Mouse (Mus musculus) cerebellum, adult 9-10 months (tissue): ENCODE results near the gene Lmnb2.

Source experiments
- DNase-seq: peaks from one replicate; pipeline ENCODE4 v3.0.0; 2022

The Lmnb2 gene

DNA sequence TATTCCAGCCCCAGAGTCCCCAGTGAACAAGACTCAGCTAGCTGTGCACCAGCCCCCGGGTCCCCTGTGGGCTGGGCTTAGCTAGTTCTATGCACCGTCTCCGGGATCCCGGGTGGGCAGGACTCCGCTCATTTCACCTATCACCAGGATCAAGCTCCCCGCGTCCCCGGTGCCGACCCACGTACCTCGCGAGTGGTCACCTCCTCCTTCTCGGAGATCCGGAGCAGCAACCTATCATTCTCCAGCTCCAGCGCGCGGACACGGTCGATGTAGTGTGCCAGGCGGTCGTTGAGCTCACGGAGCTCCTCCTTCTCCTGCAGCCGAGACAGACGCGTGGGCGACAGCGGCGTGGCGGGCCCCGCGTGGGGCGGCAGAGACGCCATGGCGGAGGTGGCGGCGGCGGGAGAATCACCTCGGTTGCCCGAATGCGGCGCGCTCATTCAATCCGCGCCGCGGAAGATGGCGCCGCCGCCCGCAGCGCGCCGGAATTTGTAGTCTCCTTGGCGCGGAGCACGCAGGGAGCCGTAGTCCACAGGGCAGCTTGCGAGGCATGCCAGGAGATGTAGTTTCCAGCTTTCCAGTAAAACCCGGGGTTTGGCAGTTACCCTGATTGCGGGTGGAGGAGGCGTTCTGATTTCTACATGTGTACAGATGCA lies at the start of gene Lmnb2:
Gene Lmnb2, minus strand, starts transcription at position 467 of the 656 bp plus-strand sequence.
- peak; percentile 89 for DNase-seq

DNA sequence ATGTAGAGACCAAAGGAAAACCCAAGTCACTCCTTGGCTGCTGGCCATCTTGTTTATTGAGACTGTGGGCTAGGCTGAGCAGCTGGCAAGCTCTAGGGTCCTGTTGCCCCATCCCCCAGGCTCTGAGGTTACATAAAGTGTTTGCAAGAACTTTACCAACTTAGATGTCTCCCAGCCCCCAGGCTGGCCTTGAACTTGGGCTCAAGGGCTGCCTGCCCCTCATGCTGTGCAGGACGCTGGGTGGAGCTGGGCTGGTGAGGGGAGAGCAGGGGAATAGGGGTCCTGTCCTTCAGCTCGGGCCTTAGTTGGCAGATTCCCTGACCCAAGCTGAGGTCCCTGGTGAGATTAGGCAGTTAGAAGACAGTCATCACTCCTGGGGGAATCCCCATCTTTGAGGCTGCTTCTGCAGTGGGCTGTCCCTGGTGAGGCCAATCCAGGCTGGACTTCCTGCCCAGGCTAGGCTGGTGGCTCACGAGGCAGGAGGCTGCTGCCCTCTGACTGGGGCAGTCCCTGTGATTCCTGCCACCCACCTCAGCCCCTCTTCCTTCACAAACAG lies 49.1 kb upstream of the Lmnb2 start:
- DNase-seq: no peak

DNA sequence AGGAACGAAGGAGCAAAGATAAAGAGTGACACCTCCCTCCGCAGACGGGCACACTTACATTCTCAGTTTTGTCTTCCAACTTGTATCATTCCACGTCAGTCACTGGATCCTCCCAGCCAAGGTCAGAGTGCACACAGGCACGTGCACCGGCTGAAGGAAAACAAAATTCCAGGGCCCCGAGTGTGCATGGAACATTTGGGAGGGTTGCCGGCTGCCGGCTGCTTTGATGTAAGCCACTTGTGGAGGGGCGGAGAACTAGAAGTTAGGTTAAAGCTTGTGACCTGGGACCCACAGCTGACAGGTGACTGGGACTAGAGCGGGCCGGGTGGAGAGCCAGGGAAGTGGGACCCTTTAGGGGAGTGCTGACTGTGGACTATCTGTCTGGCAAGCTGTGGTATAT lies 48.3 kb upstream of the Lmnb2 start:
- no peak for DNase-seq

DNA sequence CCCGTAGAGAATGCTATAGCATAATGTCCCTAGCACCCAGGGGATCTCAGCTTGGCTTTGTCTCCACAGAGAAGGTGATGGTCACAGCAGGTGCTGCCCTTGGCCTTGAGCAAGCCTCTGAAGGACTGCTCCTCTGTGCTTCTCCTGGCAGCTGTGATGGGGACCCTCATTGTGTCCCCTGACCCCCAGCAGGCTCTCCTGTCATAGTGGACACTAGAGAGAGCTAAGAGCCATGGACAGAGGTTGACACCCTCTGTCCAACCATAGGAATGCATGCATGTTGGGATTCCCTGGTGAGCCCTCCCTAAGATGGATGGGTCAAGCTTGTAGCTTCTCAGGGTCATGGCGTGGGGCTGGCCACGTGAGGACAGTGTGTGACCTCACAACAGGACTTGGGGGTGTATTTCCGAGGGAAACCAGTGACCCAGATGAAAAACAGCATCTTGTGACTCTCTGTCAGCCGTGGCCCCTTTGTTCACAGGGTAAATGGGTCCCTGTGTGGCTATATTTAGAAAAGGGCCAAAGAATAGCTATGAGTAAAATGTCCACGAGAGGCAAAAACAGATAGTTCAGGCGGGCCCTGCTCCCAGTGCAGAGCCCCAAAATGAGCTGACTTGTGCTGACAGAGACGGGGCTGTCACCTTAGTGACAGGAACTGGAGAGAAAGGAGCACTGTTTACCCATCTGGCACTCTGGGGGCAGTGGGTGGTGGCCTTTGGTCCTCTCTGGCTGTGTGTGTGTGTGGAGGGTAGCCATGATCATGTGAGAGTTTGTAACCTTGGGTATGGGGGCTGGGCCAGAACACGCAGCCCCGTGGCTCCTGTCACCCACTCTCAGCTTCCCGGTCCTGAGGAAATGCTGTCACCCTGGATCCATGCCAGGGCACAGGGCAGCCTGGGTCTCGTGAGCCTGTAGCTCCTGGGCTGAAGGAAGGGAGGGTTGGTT lies 45.3 kb upstream of the Lmnb2 start:
- DNase-seq: no peak

DNA sequence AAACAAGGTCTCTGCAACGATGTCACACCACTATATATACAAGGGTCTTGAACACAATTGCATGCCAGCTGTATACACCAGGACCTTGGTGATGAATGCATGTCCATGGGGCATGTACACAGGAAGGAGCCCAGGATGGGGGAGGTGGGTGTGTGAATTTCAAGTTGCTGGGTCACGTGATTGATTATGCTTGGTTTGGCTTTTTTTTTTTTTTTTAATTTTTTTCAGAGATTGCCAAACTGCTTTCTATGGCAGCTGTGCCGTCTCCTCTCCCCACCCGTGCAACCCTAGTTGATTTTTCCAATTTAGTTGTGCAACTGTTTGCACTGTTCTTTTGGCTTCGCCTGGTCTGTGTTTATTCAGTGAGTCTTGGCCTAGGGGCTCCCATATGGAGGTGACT lies 44.5 kb upstream of the Lmnb2 start:
- no peak for DNase-seq

DNA sequence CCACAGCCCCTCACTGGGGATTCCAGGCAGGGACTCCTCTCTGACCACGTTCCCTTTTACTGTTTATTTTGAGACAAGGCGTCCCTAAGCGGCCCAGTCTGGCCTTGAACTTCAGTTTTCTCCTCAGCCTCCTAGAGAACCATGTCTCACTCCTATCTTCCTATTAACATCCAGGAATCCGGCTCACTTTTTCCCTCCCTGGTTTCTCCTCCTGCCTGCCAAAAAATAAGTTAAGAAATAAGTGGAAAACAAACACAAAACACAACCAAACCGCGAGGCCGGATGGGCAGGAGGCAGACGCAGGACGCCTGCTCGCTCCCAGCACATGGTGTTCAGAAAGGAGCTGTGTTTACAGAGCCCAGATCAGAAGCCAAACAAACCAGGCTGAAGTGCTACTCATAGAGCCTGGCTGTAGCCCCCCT lies 44.0 kb upstream of the Lmnb2 start:
- no peak for DNase-seq

DNA sequence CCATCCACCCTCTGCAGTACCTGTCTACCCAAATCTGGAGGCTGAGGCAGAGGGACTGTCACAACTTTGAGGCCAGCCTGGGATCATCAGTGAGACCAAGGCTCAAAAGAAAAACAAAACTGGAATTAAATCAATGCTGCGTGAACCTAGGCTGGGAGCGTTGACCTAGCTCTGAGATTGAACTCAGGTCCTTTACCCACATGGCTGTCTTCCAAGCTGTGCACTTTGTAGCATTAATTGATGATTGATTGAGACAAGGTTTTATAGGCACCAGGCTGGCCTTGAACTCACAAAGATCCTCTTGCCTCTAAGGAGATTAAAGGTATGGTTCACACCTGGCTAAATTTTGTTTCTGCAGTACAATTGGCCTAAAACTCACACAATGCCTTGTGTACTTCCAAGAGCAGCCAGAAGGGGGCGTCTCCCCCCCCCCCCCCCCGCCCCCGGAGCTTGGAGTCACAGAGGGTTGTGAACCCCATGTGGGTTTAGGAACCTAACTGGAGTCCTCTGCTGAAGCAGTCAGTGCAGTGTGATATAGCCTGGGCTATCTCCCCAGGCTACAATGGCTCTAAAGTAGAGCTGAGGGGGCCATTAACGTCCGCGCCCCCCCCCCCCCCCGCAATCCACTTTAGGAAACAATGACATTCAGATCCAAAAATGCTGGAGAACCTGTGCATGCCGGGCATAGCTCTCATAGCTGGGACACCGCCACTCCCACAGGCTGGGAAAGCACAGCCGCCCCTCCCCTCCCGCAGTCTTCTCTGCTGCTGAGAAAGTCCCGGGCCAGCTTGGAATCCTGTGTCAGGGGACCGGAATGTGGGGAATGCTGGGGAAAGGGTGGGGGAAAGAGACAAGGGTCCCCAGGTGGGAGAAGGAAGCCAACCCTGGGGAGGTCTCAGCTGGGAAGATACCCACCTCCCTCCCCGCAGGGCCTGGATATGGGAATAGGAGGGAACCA lies 42.8 kb upstream of the Lmnb2 start:
- no peak for DNase-seq

DNA sequence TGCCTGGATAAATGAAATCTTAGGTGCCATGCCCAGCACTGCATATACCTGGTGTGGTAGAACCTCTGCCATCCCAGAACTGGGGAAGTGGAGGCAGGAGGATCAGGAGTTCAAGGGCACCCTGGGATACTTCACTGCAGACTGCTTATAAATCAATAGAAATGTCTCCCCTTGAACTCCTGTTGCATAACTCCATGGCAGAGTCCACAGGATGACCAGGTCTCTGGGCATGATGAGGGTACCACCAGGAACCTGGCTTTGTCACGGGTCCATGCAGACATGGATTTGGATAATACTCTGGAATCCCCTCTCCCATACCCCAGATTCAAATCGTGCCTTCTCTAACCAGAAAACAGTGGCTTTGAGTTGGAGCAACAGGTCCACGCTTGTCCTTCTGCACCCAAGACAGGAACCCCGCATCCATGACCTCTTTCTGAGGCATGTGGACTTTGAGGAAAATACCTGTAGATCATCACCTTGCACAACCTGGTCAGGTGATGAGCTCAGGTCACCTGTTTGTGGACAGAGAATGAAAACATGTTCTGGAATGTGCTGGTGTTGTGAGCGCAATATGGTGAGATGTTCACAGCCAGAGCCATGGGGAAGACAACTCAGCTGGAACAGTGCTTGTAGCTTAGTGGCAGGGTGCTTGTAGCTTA lies 41.1 kb upstream of the Lmnb2 start:
- no peak for DNase-seq

DNA sequence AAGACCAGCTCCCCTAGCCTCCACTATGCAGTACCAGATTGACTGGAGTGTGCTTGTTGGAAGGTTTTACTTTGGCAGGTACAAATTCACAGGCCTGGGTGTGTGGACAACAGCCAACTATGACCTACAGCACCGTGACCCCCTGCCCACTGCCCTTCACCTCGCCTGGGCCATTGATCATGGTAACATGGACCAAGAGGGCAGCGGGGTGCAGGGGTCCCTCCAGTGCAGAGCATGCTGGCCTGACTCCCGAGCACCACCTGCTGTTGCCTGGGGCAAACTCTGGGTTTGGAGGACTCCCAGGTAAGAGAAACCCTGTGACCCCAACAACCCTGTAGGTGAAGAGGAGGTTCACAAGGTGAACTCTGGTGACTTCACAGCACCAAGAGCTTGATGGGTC lies 39.7 kb upstream of the Lmnb2 start:
- DNase-seq: no peak

DNA sequence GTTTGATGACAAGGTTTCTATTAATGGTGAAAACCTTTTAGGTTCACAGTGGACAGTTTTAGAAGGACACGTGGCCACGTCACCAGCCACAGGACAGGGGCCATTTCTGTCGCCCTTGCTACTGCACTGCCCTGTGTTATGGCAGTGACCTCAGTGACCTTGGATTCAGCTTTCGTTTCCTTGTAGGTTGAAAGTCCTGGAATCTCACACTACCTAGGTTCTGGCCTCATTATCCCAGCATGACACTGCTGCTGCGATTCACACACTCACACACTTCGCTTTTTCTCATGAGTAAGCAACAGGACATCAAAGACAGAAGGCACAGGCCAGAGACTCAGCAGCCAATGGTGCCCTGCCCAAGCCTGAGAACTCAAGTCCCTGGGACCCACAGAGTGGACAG lies 38.9 kb upstream of the Lmnb2 start:
- DNase-seq: no peak

DNA sequence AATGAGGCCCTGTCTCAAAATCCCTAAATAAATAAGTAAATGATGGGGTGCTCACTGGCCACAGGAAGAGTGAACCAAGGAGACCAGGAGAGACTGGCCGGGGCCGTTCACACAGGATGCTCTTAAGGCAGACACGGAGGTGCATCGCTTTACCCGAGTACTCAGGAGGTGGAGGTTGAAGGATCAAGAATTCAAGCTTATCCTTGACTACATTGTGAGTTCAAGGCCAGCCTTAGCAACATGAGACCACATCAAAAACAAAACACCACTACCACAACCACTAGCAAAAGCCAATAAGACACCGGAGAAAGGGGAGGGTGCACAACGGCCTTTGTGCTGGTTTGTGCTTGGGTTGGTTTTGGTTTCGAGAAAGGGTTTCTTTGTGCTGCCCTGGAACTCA lies 38.3 kb upstream of the Lmnb2 start:
- DNase-seq: no peak

DNA sequence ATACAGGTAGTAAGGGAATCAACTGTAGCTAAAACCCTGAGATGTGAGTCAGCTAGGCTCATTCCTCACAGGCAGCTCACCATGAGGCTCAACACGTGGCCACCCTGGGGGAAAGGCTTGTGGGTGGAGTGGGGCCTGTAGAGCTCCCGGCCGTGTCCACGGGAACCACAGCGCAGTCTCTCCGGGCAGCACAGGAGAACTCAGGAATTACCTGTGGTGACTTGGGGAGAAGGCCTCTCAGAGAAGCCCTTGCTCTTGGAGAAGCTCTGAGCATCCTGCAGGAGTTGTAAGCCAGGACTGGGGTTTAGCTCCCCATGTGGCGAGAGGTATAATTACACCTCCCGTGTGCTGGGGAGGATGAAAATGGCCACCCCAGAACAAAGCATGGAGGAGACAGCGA lies 37.5 kb upstream of the Lmnb2 start:
- peak; percentile 79 for DNase-seq

DNA sequence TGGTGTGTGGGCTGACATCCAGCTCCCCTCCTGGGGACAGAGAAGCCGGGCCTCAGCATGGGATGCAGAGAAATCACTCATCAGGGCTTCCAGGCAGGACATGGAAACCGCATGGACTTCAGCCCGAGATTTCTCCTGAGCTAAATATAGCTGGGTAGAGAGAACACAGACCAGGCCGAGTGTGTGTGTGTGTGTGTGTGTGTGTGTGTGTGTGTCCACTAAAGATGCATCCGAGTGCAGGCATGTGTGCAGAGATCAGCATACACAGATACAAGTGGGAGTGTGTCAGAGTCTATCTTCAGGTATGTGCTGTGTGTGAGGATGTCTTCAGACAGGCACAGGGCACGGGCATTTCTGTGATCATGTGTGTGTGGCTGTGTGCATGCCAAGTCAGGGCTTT lies 36.8 kb upstream of the Lmnb2 start:
- DNase-seq: no peak

DNA sequence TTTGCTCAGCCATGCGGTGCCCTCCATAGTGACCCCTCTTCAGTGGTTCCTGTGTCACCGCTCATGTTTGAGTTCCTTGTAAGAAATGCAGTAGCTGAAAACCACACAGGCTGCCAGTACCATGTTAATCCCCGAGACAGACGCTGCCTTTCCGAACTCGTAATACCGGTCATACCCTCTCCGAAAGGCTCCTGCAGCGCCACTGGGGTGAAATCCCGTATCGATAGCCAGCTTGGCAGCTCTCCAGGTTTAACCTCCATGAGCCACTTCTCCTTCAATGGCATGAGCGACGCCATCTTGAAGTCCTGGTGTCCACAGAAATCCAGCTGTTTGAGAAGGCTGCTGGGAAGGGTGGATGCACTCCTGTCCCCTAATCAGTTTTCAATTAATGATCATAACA lies 36.4 kb upstream of the Lmnb2 start:
- DNase-seq: no peak

DNA sequence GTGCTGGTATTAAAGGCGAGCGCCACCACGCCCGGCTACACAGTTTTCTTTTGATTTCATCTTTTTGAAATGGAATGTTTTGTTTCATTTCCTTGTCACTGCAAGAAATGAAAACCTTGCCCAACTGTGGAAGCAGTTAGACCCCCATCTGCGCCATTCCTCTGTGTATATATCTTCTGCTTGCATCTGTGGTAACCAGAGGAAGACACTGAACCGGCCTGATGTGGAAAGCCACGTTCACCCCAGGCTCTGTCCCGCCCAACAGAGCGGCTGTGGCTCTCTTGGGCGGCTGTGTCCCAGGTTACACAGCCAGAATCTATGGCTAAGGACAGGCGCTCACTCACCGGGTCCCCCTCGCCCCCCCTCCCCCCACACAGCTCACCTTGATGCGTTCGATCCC lies 34.4 kb upstream of the Lmnb2 start:
- no peak for DNase-seq

DNA sequence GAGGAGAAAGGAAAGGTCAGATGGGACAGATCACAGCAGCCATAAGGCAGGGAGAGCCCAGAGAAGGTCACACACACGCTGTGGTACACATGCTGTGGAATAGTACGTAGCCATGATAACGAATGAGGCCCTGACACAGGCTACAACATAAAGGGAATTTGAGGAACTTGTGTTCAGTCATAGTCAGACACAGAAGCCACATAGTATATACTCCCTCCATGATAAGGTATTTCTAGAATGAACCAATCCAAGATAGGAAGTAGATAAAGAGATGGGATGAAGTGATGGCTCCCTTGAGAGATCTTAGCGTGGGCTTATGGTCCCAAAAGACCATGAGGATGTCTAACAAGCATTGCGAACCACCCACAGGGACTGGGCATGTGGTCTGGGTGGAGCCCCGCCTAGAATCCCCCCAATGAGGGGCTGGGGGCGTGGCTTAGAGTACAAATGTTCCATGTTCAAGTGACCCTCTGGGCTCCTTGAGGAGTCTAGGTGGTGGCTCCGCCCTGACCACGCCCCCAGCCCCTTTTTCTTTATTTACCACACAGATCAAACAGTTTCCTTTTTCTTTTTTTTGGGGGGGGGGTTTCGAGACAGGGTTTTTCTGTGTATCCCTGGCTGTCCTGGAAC lies 33.8 kb upstream of the Lmnb2 start:
- DNase-seq: no peak

DNA sequence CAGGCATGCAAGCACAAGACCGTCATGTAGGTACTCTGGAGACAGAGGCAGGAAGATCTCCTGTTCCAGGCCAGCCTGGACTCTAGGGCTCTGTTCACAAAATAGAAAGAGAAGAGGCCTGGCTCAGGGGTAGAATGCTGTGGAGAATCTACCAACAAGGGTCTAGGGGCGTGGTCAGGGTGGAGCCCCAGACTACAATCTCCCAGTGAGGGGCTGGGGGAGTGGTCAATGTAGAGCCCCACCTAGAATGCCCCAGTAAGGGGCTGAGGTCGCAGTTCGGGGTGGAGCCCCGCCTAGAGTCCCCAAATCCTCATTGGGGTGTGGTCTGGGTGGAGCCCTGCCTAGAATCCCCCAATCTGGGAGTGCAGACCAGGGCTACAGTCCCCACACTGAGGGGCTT lies 32.3 kb upstream of the Lmnb2 start:
- no peak for DNase-seq

DNA sequence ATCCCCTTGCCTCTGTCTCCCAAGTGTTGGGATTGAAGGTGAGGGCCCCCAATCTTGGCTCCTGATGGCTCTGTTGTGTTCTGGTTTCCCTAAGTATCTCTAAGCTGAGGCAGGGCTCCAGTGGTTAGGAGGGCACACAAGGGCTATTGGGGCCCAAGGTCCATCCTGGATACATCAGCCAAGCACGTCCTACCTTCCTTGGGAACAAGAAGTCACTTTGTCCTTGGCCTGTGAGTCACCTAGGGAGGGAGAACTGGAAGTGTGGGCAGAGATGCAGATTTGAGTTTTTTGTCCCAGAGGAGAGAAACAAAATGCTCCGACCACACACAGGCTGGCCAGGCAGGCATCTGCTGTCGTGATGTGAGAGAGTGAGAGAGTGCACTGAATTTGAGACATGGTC lies 31.0 kb upstream of the Lmnb2 start:
- no peak for DNase-seq

DNA sequence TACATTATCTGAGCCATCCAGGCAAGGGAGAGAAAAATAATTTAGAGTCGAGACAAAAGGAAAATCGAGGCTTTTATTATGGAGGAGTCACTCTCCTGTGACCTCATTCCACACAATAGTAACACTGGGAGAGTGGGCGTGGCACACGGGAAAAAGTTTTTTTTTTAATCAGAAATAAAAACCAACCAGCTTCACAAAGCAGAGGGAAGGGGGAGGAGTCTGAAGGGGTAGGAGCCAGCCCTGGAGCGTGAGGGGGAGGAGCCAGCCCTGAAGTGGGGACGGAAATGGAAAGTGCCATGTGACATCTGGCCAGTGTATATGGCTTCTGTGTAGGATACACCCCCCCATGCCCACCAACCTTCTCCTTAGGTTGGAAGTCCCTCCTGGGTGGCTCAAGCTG lies 30.5 kb upstream of the Lmnb2 start:
- no peak for DNase-seq

DNA sequence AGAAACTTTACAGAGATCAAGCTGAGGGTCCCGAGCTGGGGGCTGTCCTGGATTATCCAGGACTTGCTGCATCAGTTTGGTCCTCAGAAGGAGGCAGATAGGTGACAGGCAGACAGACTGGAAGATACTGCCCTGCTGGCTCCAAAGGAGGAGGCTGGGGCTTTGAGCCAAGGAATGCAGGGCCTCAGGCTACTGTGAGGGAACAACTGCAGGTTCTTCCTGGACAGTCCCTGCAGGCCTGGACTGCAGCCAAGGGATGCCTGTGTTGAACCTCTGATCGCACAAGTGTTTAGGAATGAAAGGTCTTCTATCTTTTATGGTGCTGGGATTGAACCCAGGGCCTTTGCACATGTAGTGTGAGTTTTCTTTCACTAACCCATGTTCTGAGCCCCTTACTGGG lies 29.8 kb upstream of the Lmnb2 start:
- DNase-seq: no peak

DNA sequence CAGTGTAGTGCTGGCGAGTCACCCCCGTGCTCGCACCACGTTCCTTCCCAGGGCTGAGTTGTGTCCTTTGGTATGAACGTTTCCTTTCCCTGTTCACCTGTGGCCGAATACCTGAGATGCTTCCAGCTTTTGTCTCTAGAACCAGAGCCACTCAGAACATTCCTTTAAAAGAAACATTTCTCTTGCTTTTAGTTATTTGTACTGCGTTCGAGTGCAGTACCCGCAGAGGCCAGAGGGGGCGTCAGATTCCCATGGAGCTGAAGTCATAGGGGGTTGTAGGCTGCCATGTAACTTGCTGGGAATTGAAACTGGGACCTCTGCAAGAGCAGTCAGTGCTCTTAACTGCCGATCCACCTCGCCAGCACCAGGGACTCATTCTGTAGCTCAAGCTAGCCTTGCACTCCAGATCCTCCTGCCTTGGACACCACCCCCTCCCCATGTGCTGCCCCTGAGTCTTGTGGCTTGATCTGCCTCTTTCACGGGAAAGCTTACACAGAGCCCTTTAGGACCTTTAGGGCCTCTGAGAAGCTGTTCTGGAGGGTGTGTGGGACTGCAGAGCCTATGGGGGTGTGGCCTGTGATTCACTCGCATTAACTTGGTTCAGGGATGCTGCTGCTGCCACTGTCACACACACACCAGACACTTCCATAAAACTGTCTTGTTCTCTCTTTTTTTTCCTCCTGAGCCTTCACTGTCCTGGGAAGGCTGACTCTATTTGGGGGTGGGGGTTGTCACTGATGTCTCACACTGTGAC lies 28.8 kb upstream of the Lmnb2 start:
- DNase-seq: no peak
